Mouse (Mus musculus) lung, postnatal 0 days (tissue): Measurements from ENCODE around the gene Rars. TPM values are rescaled to one million over a fixed set of nuclear protein-coding genes. Genes with fewer than 3 reads are reported as not detected.

ENCODE experiments used
- ATAC-seq: fragments of 200-750 bp; cut with Nextera tagmentation; 2 replicates; pipeline ENCODE4 v1.8.0; 2017; ENCODE audit warnings: moderate library complexity
- DNase-seq: peaks from one replicate; pipeline ENCODE4 v3.0.0-alpha.2; 2016; ENCODE audit warnings: low spot score
- H3K27ac ChIP-seq: fragments of 300-500 bp; sonication (generic); 2 replicates; pipeline ENCODE4 v1.5.1; 2014; ENCODE audit warnings: antibody characterized with exemption, mild to moderate bottlenecking, low read length, mixed read lengths
- H3K27me3 ChIP-seq: fragments of 300-500 bp; sonication (generic); replicated peaks from 2 replicates; pipeline ENCODE4 v1.6.1; 2014; ENCODE audit warnings: low read length, mixed read lengths; ENCODE audit not compliant: insufficient read depth
- H3K36me3 ChIP-seq: fragments of 300-500 bp; sonication (generic); 2 replicates; pipeline ENCODE4 v1.6.1; 2014; ENCODE audit warnings: low read length, mixed read lengths; ENCODE audit not compliant: insufficient read depth
- H3K4me1 ChIP-seq: fragments of 300-500 bp; sonication (generic); 2 replicates; pipeline ENCODE4 v1.6.1; 2014; ENCODE audit warnings: antibody characterized with exemption, low read depth, low read length, mixed read lengths; ENCODE audit not compliant: insufficient read depth
- H3K4me2 ChIP-seq: fragments of 300-500 bp; sonication (generic); replicated peaks from 2 replicates; pipeline ENCODE4 v1.6.1; 2014; ENCODE audit warnings: low read depth, mild to moderate bottlenecking, low read length, moderate library complexity, mixed read lengths
- H3K4me3 ChIP-seq: fragments of 300-500 bp; sonication (generic); 2 replicates; pipeline ENCODE4 v1.5.1; 2014; ENCODE audit warnings: low read depth, low read length
- H3K9ac ChIP-seq: fragments of 300-500 bp; sonication (generic); replicated peaks from 2 replicates; pipeline ENCODE4 v1.6.1; 2014; ENCODE audit warnings: low read depth, mild to moderate bottlenecking
- H3K9me3 ChIP-seq: fragments of 300-500 bp; sonication (generic); 2 replicates; pipeline ENCODE4 v1.6.1; 2016; ENCODE audit warnings: low read length, mixed read lengths
- CTCF ChIP-seq: IDR thresholded peaks from 2 replicates; pipeline ENCODE4 v1.5.1; 2016; ENCODE audit warnings: antibody characterized with exemption, mild to moderate bottlenecking
- EP300 ChIP-seq: IDR thresholded peaks from 2 replicates; pipeline ENCODE4 v1.6.1; 2016; ENCODE audit warnings: antibody characterized with exemption, mild to moderate bottlenecking, control low read depth
- WGBS: fragments of 180-500 bp; shearing (Covaris S2); extraction: QIAGEN DNeasy Blood & Tissue Kit; methylation state at CpG from one replicate; pipeline ENCODE4 v1.1.7; 2014; 5-methylcytosine and 5-hydroxymethylcytosine counted together
- polyA plus RNA-seq: library from polyadenylated mRNA; unstranded; fragments of >200 nt; fragmentation: Nextera tagmentation; extraction: Ambion mirVana; gene quantifications from 2 replicates; pipeline ENCODE4 v1.2.1, GENCODE M21; 2015

Gene Rars
- 29.4 TPM in 2 replicates for polyA plus RNA-seq

GRCm38 (mm10) chr11:35834022-35834760, at the start of gene Rars:
Gene Rars, minus strand, starts transcription at chr11:35834506.
- Histone ChIP-seq H3K4me2 (peak within 1 kb of the TSS; percentile 76), H3K27ac (peak within 1 kb of the TSS; percentile 73), H3K4me3 (peak within 1 kb of the TSS; percentile 88)

DNA sequence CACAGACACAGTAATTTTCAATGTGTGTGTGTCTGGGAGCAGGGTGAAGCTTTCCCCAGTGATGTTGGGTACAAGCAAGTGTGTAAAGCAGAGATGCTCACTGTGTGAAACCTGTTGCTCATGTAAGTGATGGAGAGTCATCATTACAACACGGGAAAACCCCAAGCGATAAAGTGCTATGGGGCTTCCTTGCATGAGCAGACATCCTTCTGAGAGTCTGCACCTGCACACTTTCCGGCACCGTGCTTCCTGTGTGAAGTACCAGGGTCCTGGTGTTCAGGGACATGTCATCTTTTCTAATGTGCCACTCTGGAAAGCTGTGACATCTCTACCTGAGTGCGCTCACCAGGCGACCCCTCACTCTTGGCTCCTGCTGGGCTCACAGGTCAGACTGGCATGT, 48.5 kb upstream of the Rars start:
- DNase-seq (no peak), ATAC-seq (no peak)
- Histone ChIP-seq H3K36me3 (no peaks in the 10 kb centered on the region), H3K4me3 (no peak overlapping the region), H3K9ac (no peak overlapping the region), H3K4me1 (no peaks in the 10 kb centered on the region), H3K27ac (no peak overlapping the region), H3K4me2 (no peak overlapping the region), H3K9me3 (no peaks in the 10 kb centered on the region), H3K27me3 (no peaks in the 10 kb centered on the region)
- 95% methylated on average over 6 of the region's 6 CpGs for WGBS
- TF ChIP-seq EP300 (no peak), CTCF (no peak)

More at GRCm38 (mm10) chr11:35834022-35834760, at the start of gene Rars:
- DNase-seq (peak; percentile 96), ATAC-seq (peak; percentile 89)
- WGBS: 2% methylated on average over 46 of the region's 46 CpGs
- H3K27me3 ChIP-seq: no peaks in the 10 kb centered on the region
- H3K9ac ChIP-seq: peak within 1 kb of the TSS; percentile 82
- TF ChIP-seq CTCF (peak; percentile 88), EP300 (no peak)
- no peaks in the 10 kb centered on the region for H3K9me3 ChIP-seq
- H3K4me1 ChIP-seq: peaks cover 7% of the 10 kb centered on the region; the same call in 1 of the 2 replicates
- H3K36me3 ChIP-seq: no peaks in the 10 kb centered on the region

DNA sequence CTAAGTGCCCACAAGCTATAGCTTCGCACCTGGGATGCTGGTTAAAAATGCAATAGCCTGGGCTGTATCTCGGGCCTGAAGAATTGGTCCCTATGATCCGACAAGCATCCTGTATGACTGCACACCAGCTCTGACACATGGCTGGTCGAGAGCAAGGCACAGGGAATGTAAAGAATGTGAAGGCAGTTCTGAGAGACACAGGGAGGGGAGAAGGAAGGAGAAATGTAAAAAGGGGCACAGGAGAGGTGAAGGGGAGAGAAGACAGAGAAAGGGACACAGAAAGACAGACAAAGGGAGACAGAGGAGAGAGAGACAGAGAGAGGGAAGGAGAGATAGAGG, 44.2 kb upstream of the Rars start:
- Histone ChIP-seq H3K27me3 (no peaks in the 10 kb centered on the region), H3K4me2 (no peak overlapping the region), H3K4me3 (no peak overlapping the region), H3K27ac (no peak overlapping the region), H3K4me1 (no peaks in the 10 kb centered on the region), H3K9ac (no peak overlapping the region), H3K36me3 (no peaks in the 10 kb centered on the region), H3K9me3 (no peaks in the 10 kb centered on the region)
- 42% methylated on average over 4 of the region's 4 CpGs for WGBS
- DNase-seq: no peak
- TF ChIP-seq CTCF (no peak), EP300 (no peak)
- no peak for ATAC-seq

DNA sequence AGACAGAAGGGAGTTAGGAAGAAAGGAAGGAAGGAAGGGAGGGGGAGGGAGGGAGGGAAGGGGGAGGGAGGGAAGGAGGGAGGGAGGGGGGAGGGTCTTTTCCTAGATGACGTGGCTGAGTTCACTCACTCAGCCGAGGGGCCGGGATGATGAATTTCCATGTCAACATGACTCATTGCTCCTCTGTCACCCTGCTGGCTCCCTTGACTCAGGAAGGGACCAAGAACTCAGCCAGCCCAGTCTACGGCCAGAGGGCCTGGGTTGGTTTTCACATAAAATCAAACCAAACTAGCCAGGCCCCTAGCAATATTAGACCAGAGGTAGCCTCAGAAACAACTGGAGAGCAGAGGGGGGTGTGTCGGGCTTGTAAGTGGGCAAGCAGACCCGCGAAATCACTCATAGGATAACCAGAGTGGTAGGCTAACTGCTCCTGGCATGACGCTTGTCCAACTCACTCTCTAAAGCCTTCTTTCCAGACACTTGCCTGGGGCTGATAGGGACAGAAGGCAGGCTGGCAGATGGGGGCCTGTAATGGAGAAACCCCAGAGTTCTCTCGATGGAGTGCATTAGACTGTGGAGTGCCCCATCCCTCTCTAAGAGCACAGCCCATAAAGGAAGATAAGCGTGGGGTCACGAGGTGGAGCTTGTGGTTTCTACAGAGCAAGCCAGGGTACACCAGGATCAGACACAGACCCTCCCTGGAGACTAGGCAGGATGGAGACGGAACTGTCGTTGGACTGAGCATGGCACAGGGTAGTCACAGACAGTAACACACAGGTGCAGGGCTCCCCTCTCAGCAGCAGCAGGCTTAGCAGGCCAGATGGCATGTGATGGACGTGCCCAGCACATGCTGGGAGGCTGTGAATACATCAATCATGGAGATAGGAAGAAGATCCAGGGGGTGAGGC, 43.6 kb upstream of the Rars start:
- Histone ChIP-seq H3K4me3 (no peak overlapping the region), H3K4me2 (no peak overlapping the region), H3K36me3 (no peaks in the 10 kb centered on the region), H3K9ac (no peak overlapping the region), H3K9me3 (no peaks in the 10 kb centered on the region), H3K27ac (no peak overlapping the region), H3K4me1 (no peaks in the 10 kb centered on the region), H3K27me3 (no peaks in the 10 kb centered on the region)
- ATAC-seq: no peak
- WGBS: 50% methylated on average over 14 of the region's 14 CpGs
- TF ChIP-seq EP300: no peak
- no peak for TF ChIP-seq CTCF
- no peak for DNase-seq

GRCm38 (mm10) chr11:35873624-35874244, 39.4 kb upstream of the Rars start:
- no peak for TF ChIP-seq EP300
- TF ChIP-seq CTCF: no peak
- Histone ChIP-seq H3K27me3 (no peaks in the 10 kb centered on the region), H3K9me3 (no peaks in the 10 kb centered on the region), H3K4me2 (no peak overlapping the region), H3K9ac (no peak overlapping the region), H3K4me1 (no peaks in the 10 kb centered on the region), H3K4me3 (no peak overlapping the region), H3K27ac (no peak overlapping the region), H3K36me3 (no peaks in the 10 kb centered on the region)
- DNase-seq: no peak
- ATAC-seq: no peak
- WGBS: 49% methylated on average over 21 of the region's 21 CpGs

DNA sequence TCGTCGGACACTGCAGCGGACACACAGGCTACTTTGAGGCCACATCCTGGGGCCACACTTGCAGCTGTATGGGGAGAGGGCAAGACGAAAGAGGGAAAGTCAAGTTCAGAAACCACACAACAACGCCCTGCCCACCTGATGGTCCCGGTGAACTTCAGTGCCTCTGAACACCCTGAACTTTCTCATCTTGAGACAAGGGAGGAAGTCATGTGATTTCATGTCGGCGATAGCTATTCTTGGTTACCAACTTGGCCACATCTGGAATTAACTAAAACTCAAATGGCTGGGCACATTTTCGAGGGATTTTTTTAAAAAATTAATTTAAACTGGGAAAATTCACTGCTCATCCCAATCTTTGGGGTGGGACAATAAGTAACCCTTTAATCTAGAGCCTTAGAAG, 36.7 kb upstream of the Rars start:
- peaks cover under 1% of the 10 kb centered on the region; the same call in 1 of the 2 replicates for H3K36me3 ChIP-seq
- H3K4me3 ChIP-seq: no peak overlapping the region
- H3K27me3 ChIP-seq: no peaks in the 10 kb centered on the region
- no peak overlapping the region for H3K9ac ChIP-seq
- no peak overlapping the region for H3K4me2 ChIP-seq
- H3K27ac ChIP-seq: no peak overlapping the region
- ATAC-seq (no peak), DNase-seq (no peak)
- 83% methylated on average over 9 of the region's 9 CpGs for WGBS
- TF ChIP-seq EP300 (no peak), CTCF (no peak)
- H3K9me3 ChIP-seq: no peaks in the 10 kb centered on the region
- no peaks in the 10 kb centered on the region for H3K4me1 ChIP-seq
